ENCODE assay signal across 18 mouse cellular contexts in genomic region chr17:36273796-36274195, GRCm38 (mm10). TPM values are rescaled to one million over a fixed set of nuclear protein-coding genes. Genes with fewer than 3 reads are reported as not detected.
A peak's percentile ranks its signal among the peaks of the same experiment; 100 is the strongest.
DNase-seq lines count a peak whose midpoint lies in the region; ATAC-seq and TF ChIP-seq lines count a peak whose summit lies in the region.
"Had no signal": no experiment of that assay in that cellular context is flagged by ENCODE, and none has a peak within 500 bp of the region (broad histone marks: within the 10 kb centered on the region; RNA-seq: fewer than 3 reads in every experiment).

No protein-coding gene starts in this region.

- H3K36me3 ChIP-seq in kidney, embryonic 15.5 days = peaks cover 39% of the 10 kb centered on the region
- H3K36me3 ChIP-seq in thymus, adult 2 months (ENCODE audit: control insufficient read depth, insufficient read depth, low read length) = peaks cover 13% of the 10 kb centered on the region
- H3K36me3 ChIP-seq in myocyte (ENCODE audit: control insufficient read depth, insufficient read depth) = peaks cover 6% of the 10 kb centered on the region

- WGBS in kidney, embryonic 15.5 days = 93% methylated on average over 4 of the region's 4 CpGs
- WGBS in thymus, adult 2 months = 5% methylated on average over 4 of the region's 4 CpGs

- no peak for DNase-seq in kidney, postnatal 14 days
- DNase-seq in thymus, adult 2 months = peak; percentile 33
- no peak for DNase-seq in thymus, postnatal 36 days
- DNase-seq in ovary, adult 18-20 months (ENCODE audit: low spot score) = no peak
- DNase-seq in adrenal gland, adult 2 months = no peak
- DNase-seq: cerebellum, adult 11-12 months; right cerebral cortex, postnatal 4 days had no signal

- no peaks in the 10 kb centered on the region for H3K9me3 ChIP-seq in kidney, embryonic 15.5 days (replicated peaks)
- H3K9me3 ChIP-seq: forebrain, embryonic 15.5 days had no signal

- H3K4me2 ChIP-seq in kidney, embryonic 15.5 days = 0 out of 2 replicates have a peak overlapping the region, but pooled peaks have one; percentile 5
- peak overlapping the region; percentile 10 for H3K4me2 ChIP-seq in myocyte (ENCODE audit: low read depth)

- no peak overlapping the region for H3K9ac ChIP-seq in kidney, embryonic 15.5 days
- H3K9ac ChIP-seq: forebrain, embryonic 15.5 days; liver, embryonic 14.5 days had no signal

- H3K79me2 ChIP-seq in myocyte (ENCODE audit: control insufficient read depth, insufficient read depth) = peaks cover 62% of the 10 kb centered on the region

- no peak overlapping the region for H3ac ChIP-seq in myocyte (ENCODE audit: control insufficient read depth, insufficient read length)

- no peak for TF ChIP-seq POLR2A in thymus, adult 2 months (IDR thresholded peaks at IDR 0.05; ENCODE audit: control insufficient read depth, extremely low read depth, insufficient read depth, low read length, poor library complexity)
- TF ChIP-seq POLR2A in myocyte (IDR thresholded peaks at IDR 0.05; ENCODE audit: insufficient read length, low read depth) = no peak

- no peak overlapping the region for H3K27ac ChIP-seq in kidney, embryonic 15.5 days
- peak overlapping the region; percentile 90 for H3K27ac ChIP-seq in thymus, adult 2 months (ENCODE audit: control insufficient read depth, insufficient read depth, low read length)
- H3K27ac ChIP-seq: forebrain, embryonic 15.5 days; heart, adult 2 months; layer of hippocampus, adult 2 months; liver, embryonic 14.5 days had no signal

- no peak for ATAC-seq in kidney, embryonic 15.5 days (replicated peaks; ENCODE audit: low FRiP score)
- ATAC-seq: CD4-positive, CD25-positive, alpha-beta regulatory T cell, adult 4 months; forebrain, embryonic 15.5 days had no signal

- TF ChIP-seq CTCF in thymus, adult 2 months (IDR thresholded peaks at IDR 0.05; ENCODE audit: borderline replicate concordance, control insufficient read depth, extremely low read depth, insufficient read depth, low read length, poor library complexity) = no peak

- H3K4me1 ChIP-seq in kidney, embryonic 15.5 days = peaks cover 32% of the 10 kb centered on the region
- peaks cover 29% of the 10 kb centered on the region for H3K4me1 ChIP-seq in thymus, adult 2 months (replicated peaks; ENCODE audit: control insufficient read depth, insufficient read depth, low read length)

- no peaks in the 10 kb centered on the region for H3K27me3 ChIP-seq in kidney, embryonic 15.5 days
- H3K27me3 ChIP-seq in thymus, adult 2 months (ENCODE audit: control insufficient read depth, insufficient read depth, low read length) = no peaks in the 10 kb centered on the region
- no peaks in the 10 kb centered on the region for H3K27me3 ChIP-seq in myocyte (ENCODE audit: control insufficient read depth, insufficient read depth, insufficient read length)
- H3K27me3 ChIP-seq: forebrain, embryonic 15.5 days had no signal

- H3K4me3 ChIP-seq in kidney, embryonic 15.5 days (replicated peaks) = no peak overlapping the region
- H3K4me3 ChIP-seq in thymus, adult 2 months (ENCODE audit: control insufficient read depth, insufficient read depth, low read length) = 0 out of 2 replicates have a peak overlapping the region, but pooled peaks have one; percentile 1
- no peak overlapping the region for H3K4me3 ChIP-seq in myocyte
- H3K4me3 ChIP-seq: forebrain, embryonic 15.5 days; heart, adult 2 months; layer of hippocampus, adult 2 months had no signal

TF ChIP-seq in myocyte, 11 proteins besides CTCF, POLR2A, EP300 and RAD21:
- TF ChIP-seq MAX (IDR thresholded peaks at IDR 0.05; ENCODE audit: low read depth) (no peak), SRF (IDR thresholded peaks at IDR 0.05; ENCODE audit: control insufficient read depth, insufficient read length, low read depth) (no peak), MYOG (IDR thresholded peaks at IDR 0.05; ENCODE audit: control insufficient read depth in 1 of 3, insufficient read depth in 1 of 3, insufficient read length in 2 of 3, low read depth in 2 of 3) (no peak), MYOD1 (IDR thresholded peaks at IDR 0.05; ENCODE audit: control insufficient read depth in 1 of 3, insufficient read length in 2 of 3, low read depth in 2 of 3) (no peak), E2F4 (IDR thresholded peaks at IDR 0.05; ENCODE audit: insufficient read depth) (no peak), REST (IDR thresholded peaks at IDR 0.05; ENCODE audit: insufficient read depth, insufficient read length) (no peak), CEBPB (IDR thresholded peaks at IDR 0.05; ENCODE audit: insufficient read depth, poor library complexity, severe bottlenecking) (no peak), TCF3 (IDR thresholded peaks at IDR 0.05; ENCODE audit: insufficient read length, low read depth) (no peak), TCF12 (IDR thresholded peaks at IDR 0.05; ENCODE audit: insufficient read depth, poor library complexity, severe bottlenecking) (no peak), USF1 (IDR thresholded peaks at IDR 0.05; ENCODE audit: low read depth) (no peak), POLR2AphosphoS2 (IDR thresholded peaks at IDR 0.05; ENCODE audit: insufficient read length, low read depth) (no peak)

RNA-seq across cellular contexts. Expression of gene Trim39, which starts 1.7 kb away (rescaled TPM):
- polyA plus RNA-seq in kidney, embryonic 15.5 days (2015; fragmentation: Nextera tagmentation; extraction: Ambion mirVana) = 16.4 and 19.5 TPM in 2 replicates
- 51.1 and 56.1 TPM in 2 replicates for polyA plus RNA-seq in thymus, adult 2 months (2012; rRNA removed)
- polyA plus RNA-seq in myocyte (2012; fragmentation: generic; extraction: Trizol) = 5.5 TPM
- total RNA-seq in adrenal gland, adult 2 months (2021) = 10 to 100 TPM; 16.1 to 18.4 TPM
- polyA plus RNA-seq in adrenal gland, adult 2 months (2012; rRNA removed) = 14.1 and 14.7 TPM in 2 replicates

RNA-seq across cellular contexts. Expression of gene H2-M10.2, which starts 12.5 kb away (rescaled TPM):
- polyA plus RNA-seq in kidney, embryonic 15.5 days (2015; fragmentation: Nextera tagmentation; extraction: Ambion mirVana) = 0.14 TPM in 1 of 2 replicates, not detected in the other
- not detected in 2 replicates for polyA plus RNA-seq in thymus, adult 2 months (2012; rRNA removed)
- not detected for polyA plus RNA-seq in myocyte (2012; fragmentation: generic; extraction: Trizol)
- total RNA-seq in adrenal gland, adult 2 months (2021) = not detected
- not detected in 2 replicates for polyA plus RNA-seq in adrenal gland, adult 2 months (2012; rRNA removed)
- total RNA-seq: gastrocnemius, adult 18-20 months; heart, adult 2 months; layer of hippocampus, adult 2 months; left cerebral cortex, adult 8-10 months had no signal
- polyA plus RNA-seq: forebrain, embryonic 15.5 days; heart, adult 2 months; hindbrain, embryonic 11.5 days; liver, embryonic 14.5 days had no signal

RNA-seq across cellular contexts. Expression of gene Rpp21, which starts 15.9 kb away (rescaled TPM):
- polyA plus RNA-seq in kidney, embryonic 15.5 days (2015; fragmentation: Nextera tagmentation; extraction: Ambion mirVana) = 107 and 113 TPM in 2 replicates
- polyA plus RNA-seq in thymus, adult 2 months (2012; rRNA removed) = 124 and 160 TPM in 2 replicates
- 59.2 TPM for polyA plus RNA-seq in myocyte (2012; fragmentation: generic; extraction: Trizol)
- total RNA-seq in adrenal gland, adult 2 months (2021) = 10 to 100 TPM; 43.6 to 60.5 TPM
- polyA plus RNA-seq in adrenal gland, adult 2 months (2012; rRNA removed) = 89.4 and 106 TPM in 2 replicates

RNA-seq across cellular contexts. Expression of gene H2-M10.1, which starts 52.2 kb away (rescaled TPM):
- not detected in 2 replicates for polyA plus RNA-seq in kidney, embryonic 15.5 days (2015; fragmentation: Nextera tagmentation; extraction: Ambion mirVana)
- polyA plus RNA-seq in thymus, adult 2 months (2012; rRNA removed) = 0.10 and 0.13 TPM in 2 replicates
- 1.4 TPM for polyA plus RNA-seq in myocyte (2012; fragmentation: generic; extraction: Trizol)
- not detected for total RNA-seq in adrenal gland, adult 2 months (2021)
- polyA plus RNA-seq in adrenal gland, adult 2 months (2012; rRNA removed) = not detected in 2 replicates
- total RNA-seq: gastrocnemius, adult 18-20 months; heart, adult 2 months; layer of hippocampus, adult 2 months; left cerebral cortex, adult 8-10 months had no signal
- polyA plus RNA-seq: CD4-positive, CD25-positive, alpha-beta regulatory T cell, adult 4 months; forebrain, embryonic 15.5 days; heart, adult 2 months; hindbrain, embryonic 11.5 days; kidney, embryonic 14.5 days; liver, embryonic 14.5 days had no signal
